Mouse (Mus musculus) lung, postnatal 0 days (tissue): Measurements from ENCODE around the gene Kcnh1. TPM values are rescaled to one million over a fixed set of nuclear protein-coding genes. Genes with fewer than 3 reads are reported as not detected.

Experiments used
- ATAC-seq: fragments of 200-750 bp; cut with Nextera tagmentation; 2 replicates; pipeline ENCODE4 v1.8.0; 2017; ENCODE audit warnings: moderate library complexity
- DNase-seq: peaks from one replicate; pipeline ENCODE4 v3.0.0-alpha.2; 2016; ENCODE audit warnings: low spot score
- H3K27ac ChIP-seq: fragments of 300-500 bp; sonication (generic); 2 replicates; pipeline ENCODE4 v1.5.1; 2014; ENCODE audit warnings: antibody characterized with exemption, mild to moderate bottlenecking, low read length, mixed read lengths
- H3K27me3 ChIP-seq: fragments of 300-500 bp; sonication (generic); replicated peaks from 2 replicates; pipeline ENCODE4 v1.6.1; 2014; ENCODE audit warnings: low read length, mixed read lengths; ENCODE audit not compliant: insufficient read depth
- H3K36me3 ChIP-seq: fragments of 300-500 bp; sonication (generic); 2 replicates; pipeline ENCODE4 v1.6.1; 2014; ENCODE audit warnings: low read length, mixed read lengths; ENCODE audit not compliant: insufficient read depth
- H3K4me1 ChIP-seq: fragments of 300-500 bp; sonication (generic); 2 replicates; pipeline ENCODE4 v1.6.1; 2014; ENCODE audit warnings: antibody characterized with exemption, low read depth, low read length, mixed read lengths; ENCODE audit not compliant: insufficient read depth
- H3K4me2 ChIP-seq: fragments of 300-500 bp; sonication (generic); replicated peaks from 2 replicates; pipeline ENCODE4 v1.6.1; 2014; ENCODE audit warnings: low read depth, mild to moderate bottlenecking, low read length, moderate library complexity, mixed read lengths
- H3K4me3 ChIP-seq: fragments of 300-500 bp; sonication (generic); 2 replicates; pipeline ENCODE4 v1.5.1; 2014; ENCODE audit warnings: low read depth, low read length
- H3K9ac ChIP-seq: fragments of 300-500 bp; sonication (generic); replicated peaks from 2 replicates; pipeline ENCODE4 v1.6.1; 2014; ENCODE audit warnings: low read depth, mild to moderate bottlenecking
- H3K9me3 ChIP-seq: fragments of 300-500 bp; sonication (generic); 2 replicates; pipeline ENCODE4 v1.6.1; 2016; ENCODE audit warnings: low read length, mixed read lengths
- CTCF ChIP-seq: IDR thresholded peaks from 2 replicates; pipeline ENCODE4 v1.5.1; 2016; ENCODE audit warnings: antibody characterized with exemption, mild to moderate bottlenecking
- EP300 ChIP-seq: IDR thresholded peaks from 2 replicates; pipeline ENCODE4 v1.6.1; 2016; ENCODE audit warnings: antibody characterized with exemption, mild to moderate bottlenecking, control low read depth
- WGBS: fragments of 180-500 bp; shearing (Covaris S2); extraction: QIAGEN DNeasy Blood & Tissue Kit; methylation state at CpG from one replicate; pipeline ENCODE4 v1.1.7; 2014; 5-methylcytosine and 5-hydroxymethylcytosine counted together
- polyA plus RNA-seq: library from polyadenylated mRNA; unstranded; fragments of >200 nt; fragmentation: Nextera tagmentation; extraction: Ambion mirVana; gene quantifications from 2 replicates; pipeline ENCODE4 v1.2.1, GENCODE M21; 2015

Kcnh1 gene
- polyA plus RNA-seq, 1 experiment from 2014 or later = 4.4 TPM

DNA sequence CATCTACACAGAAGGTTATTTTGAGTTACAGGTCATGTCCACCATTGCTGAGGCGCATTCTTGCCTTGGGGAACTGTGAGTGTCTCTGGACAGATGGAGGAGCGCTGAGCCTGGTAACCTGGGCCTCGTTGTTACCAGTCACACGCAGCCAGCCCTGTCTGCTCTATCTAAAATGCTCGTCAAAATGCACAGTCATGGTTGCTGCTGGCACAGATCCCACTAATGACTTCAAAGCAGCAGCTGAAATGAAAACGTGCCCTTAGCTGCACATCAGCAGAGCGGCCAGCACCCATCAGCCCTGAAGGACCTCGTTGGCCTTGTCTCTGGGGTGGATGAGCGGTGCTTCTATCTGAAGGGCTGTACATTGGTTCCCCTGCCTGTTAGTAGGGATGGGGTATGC lies 311.4 kb downstream of the Kcnh1 start:
- no peaks in the 10 kb centered on the region for H3K9me3 ChIP-seq
- no peak overlapping the region for H3K27ac ChIP-seq
- ATAC-seq (no peak), DNase-seq (no peak)
- no peak for TF ChIP-seq CTCF
- no peak for TF ChIP-seq EP300
- H3K4me2 ChIP-seq = no peak overlapping the region
- no peaks in the 10 kb centered on the region for H3K27me3 ChIP-seq
- no peaks in the 10 kb centered on the region for H3K4me1 ChIP-seq
- H3K4me3 ChIP-seq = no peak overlapping the region
- H3K36me3 ChIP-seq = no peaks in the 10 kb centered on the region
- WGBS = 66% methylated on average over 9 of the region's 9 CpGs
- H3K9ac ChIP-seq = no peak overlapping the region

DNA sequence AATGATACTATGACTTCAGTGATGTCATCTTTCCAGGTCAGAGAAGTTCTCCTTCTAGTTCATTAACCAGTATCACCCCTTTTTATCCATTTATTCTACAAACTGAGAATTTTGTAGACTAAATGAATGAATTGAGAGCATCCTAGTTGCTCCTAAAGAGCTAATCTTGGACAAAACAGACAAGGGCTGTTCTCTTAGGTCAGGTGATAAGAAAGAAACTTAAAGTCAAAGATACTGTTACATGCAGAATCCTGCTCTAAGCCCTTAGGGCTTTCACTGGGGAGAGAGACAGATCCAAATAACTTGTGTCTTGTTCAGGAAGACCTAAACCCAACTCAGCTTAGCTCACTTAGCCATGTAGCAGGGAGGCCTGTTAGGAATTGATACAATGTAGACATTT lies 312.3 kb downstream of the Kcnh1 start:
- no peak overlapping the region for H3K9ac ChIP-seq
- H3K27ac ChIP-seq = no peak overlapping the region
- H3K4me1 ChIP-seq = no peaks in the 10 kb centered on the region
- TF ChIP-seq CTCF (no peak), EP300 (no peak)
- DNase-seq (no peak), ATAC-seq (no peak)
- H3K4me3 ChIP-seq = no peak overlapping the region
- no peaks in the 10 kb centered on the region for H3K9me3 ChIP-seq
- H3K36me3 ChIP-seq = no peaks in the 10 kb centered on the region
- no peak overlapping the region for H3K4me2 ChIP-seq
- H3K27me3 ChIP-seq = no peaks in the 10 kb centered on the region

DNA sequence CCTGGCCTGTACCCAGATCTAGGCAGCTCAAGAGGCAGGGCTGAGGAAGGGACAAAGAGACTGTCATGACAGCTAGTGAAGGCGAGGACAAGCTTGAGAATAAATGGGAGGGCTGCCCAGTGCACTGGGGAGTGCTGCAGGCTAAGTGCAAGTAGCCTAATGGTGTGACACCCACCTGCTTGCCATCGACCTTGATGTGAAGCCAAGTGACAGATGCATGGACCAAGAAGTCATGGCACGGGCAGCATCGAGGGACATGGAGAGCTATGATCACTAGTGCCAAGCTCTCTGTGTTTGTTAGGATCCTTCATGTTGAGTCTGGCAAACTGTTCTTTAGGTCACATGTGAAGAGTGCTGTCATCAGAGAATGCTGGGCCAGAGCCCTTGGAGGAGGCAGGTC lies 313.1 kb downstream of the Kcnh1 start:
- 86% methylated on average over 4 of the region's 4 CpGs for WGBS
- Histone ChIP-seq H3K9me3 (no peaks in the 10 kb centered on the region), H3K4me1 (no peaks in the 10 kb centered on the region), H3K9ac (no peak overlapping the region), H3K4me3 (no peak overlapping the region), H3K4me2 (no peak overlapping the region), H3K27me3 (no peaks in the 10 kb centered on the region), H3K27ac (no peak overlapping the region), H3K36me3 (no peaks in the 10 kb centered on the region)
- ATAC-seq (no peak), DNase-seq (no peak)
- no peak for TF ChIP-seq EP300

DNA sequence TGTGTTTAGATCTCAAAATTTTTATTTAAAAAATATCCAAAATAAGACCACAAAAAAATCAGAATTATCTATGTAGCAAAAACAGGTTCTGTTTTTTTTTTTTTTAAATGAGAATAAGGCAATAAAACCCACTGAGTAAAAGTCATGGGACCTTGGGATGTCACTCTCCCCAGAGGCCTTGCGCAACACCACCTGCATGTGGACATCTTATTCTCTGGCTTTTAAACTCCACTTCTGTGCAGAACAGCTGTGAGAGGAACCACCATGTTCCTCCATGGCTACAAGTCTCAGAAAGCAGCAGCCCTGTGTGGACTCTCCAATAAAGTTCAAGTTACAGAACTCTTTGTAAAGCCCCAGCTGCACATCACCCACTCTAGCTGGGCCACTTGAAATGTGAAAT lies 322.2 kb downstream of the Kcnh1 start:
- H3K36me3 ChIP-seq = no peaks in the 10 kb centered on the region
- H3K4me3 ChIP-seq = no peak overlapping the region
- H3K27ac ChIP-seq = no peak overlapping the region
- no peaks in the 10 kb centered on the region for H3K27me3 ChIP-seq
- H3K9ac ChIP-seq = no peak overlapping the region
- no peak for ATAC-seq
- TF ChIP-seq EP300 (no peak), CTCF (no peak)
- no peak overlapping the region for H3K4me2 ChIP-seq
- no peak for DNase-seq
- 100% methylated on average over 1 of the region's 1 CpGs for WGBS
- no peaks in the 10 kb centered on the region for H3K9me3 ChIP-seq
- no peaks in the 10 kb centered on the region for H3K4me1 ChIP-seq

DNA sequence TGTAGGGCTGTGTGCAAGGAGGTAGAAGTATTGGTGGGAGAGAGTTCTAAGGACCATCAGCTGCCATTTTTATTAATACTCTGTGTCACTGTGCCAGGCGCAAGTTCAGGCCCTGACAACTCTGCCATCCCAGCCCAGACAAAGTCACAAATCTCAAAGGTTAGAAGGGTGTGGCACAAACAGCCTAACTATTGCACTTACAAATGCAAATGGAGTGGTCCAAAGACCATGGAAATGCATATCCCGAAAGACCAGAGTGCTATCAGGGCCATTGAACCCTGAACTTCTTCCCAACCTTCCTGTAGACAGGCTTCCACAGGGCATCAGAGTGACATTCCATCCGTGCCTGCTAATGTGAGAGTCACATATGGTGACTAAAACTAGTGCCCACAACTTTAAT lies 324.8 kb downstream of the Kcnh1 start:
- H3K4me3 ChIP-seq = no peak overlapping the region
- TF ChIP-seq EP300 (no peak), CTCF (no peak)
- ATAC-seq = no peak
- no peaks in the 10 kb centered on the region for H3K36me3 ChIP-seq
- 85% methylated on average over 3 of the region's 3 CpGs for WGBS
- no peaks in the 10 kb centered on the region for H3K27me3 ChIP-seq
- no peak overlapping the region for H3K4me2 ChIP-seq
- DNase-seq = no peak
- no peak overlapping the region for H3K9ac ChIP-seq
- no peak overlapping the region for H3K27ac ChIP-seq
- H3K9me3 ChIP-seq = no peaks in the 10 kb centered on the region
- H3K4me1 ChIP-seq = no peaks in the 10 kb centered on the region

DNA sequence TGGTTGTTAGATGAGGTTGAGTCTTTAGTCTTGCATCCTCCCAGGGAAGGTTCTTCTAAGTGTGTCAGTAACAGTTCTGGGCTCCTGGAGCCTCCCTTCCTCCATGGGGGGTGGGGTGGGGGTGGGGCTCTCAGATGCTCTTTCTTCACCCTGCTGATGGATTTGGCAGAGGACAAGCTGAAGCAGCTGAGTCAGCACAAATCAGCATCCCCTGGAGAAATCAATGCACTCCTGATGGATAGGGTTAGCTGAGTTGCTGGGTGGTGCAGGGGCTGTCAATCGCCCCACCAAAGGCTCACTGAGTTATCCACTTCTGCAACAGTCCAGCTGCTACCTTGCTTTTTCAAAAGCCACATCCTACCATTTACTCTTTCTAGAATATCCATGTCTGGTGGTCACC lies 329.1 kb downstream of the Kcnh1 start:
- no peaks in the 10 kb centered on the region for H3K27me3 ChIP-seq
- no peak overlapping the region for H3K4me2 ChIP-seq
- no peak for ATAC-seq
- H3K4me1 ChIP-seq = no peaks in the 10 kb centered on the region; the same call in 1 of the 2 replicates
- no peak overlapping the region for H3K27ac ChIP-seq
- no peaks in the 10 kb centered on the region for H3K36me3 ChIP-seq
- no peak for DNase-seq
- WGBS = 91% methylated on average over 1 of the region's 1 CpGs
- no peaks in the 10 kb centered on the region for H3K9me3 ChIP-seq
- TF ChIP-seq EP300 (no peak), CTCF (no peak)
- no peak overlapping the region for H3K9ac ChIP-seq
- no peak overlapping the region for H3K4me3 ChIP-seq

DNA sequence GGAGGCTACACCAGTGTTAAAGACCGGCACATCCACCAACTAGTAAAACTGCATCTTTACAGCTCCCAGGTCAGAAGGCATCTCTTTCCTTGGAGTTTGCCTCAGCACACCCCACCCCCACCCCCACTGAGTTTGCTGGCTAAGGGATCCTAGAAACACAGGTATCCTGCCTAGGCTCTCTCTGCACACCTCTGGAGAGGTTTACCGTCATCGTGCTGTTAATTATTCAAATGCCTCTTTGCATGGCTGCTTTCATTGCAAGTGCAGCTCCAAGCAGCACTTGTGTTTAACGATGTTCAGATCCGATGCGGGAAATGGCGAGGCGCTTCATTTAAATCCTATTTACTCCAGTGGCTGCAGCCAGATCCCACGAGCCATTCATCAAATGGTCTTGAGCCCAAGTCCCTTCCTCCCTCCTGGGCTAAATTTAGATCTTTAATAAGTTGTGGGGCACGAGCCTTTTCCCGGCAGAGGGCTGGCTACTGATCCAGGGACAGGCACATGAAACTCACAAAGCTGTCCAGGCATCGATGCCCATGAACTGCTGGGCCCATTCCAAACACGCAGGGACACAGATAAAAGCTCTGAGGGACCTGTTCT lies 330.4 kb downstream of the Kcnh1 start:
- no peak overlapping the region for H3K4me2 ChIP-seq
- H3K27ac ChIP-seq = no peak overlapping the region
- no peak overlapping the region for H3K4me3 ChIP-seq
- H3K9ac ChIP-seq = no peak overlapping the region
- TF ChIP-seq CTCF (no peak), EP300 (no peak)
- H3K9me3 ChIP-seq = no peaks in the 10 kb centered on the region
- ATAC-seq = no peak
- WGBS = 35% methylated on average over 13 of the region's 13 CpGs
- H3K36me3 ChIP-seq = no peaks in the 10 kb centered on the region
- no peaks in the 10 kb centered on the region for H3K27me3 ChIP-seq
- DNase-seq = no peak
- H3K4me1 ChIP-seq = no peaks in the 10 kb centered on the region; the same call in 1 of the 2 replicates
